Mouse (Mus musculus): Measurements from ENCODE around the gene Ccer2.

- TF ChIP-seq POLR2A (IDR thresholded peaks at IDR 0.05; ENCODE audit: control insufficient read depth, extremely low read depth, insufficient read depth, low read length, poor library complexity) (no peak), CTCF (IDR thresholded peaks at IDR 0.05; ENCODE audit: borderline replicate concordance, control insufficient read depth, extremely low read depth, insufficient read depth, low read length, poor library complexity) (no peak)
Observed at GRCm38 (mm10) chr7:28773163-28773562, 17.2 kb downstream of the Ccer2 start.
